Mouse (Mus musculus): Measurements from ENCODE around the gene Tvp23b. TPM values are rescaled to one million over a fixed set of nuclear protein-coding genes. Genes with fewer than 3 reads are reported as not detected.
A peak's percentile ranks its signal among the peaks of the same experiment; 100 is the strongest.

The Tvp23b gene
- polyA plus RNA-seq, 1 experiment from 2014 or later = 43.7 TPM

DNA sequence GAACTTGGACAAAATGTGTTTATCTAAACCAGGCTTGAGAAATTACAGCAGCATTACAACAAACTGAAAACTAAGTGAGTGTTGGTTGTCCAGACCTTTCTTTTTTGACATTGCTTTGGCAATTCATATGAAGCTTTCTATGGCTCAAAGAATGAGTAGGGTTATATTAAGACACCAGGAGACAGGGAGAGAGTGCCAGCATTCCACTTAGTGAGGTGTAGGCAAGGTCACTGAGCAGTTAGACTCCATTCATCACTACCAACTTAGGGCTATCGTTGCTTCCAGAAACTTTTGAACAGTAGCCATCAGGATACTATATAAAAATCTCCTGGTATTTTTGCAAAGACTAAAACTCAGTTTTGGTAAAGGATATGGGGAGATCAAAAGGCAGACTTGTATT is 1.9 kb upstream of the Tvp23b start:
- no peak overlapping the region for H3K4me2 ChIP-seq (ENCODE audit: low read depth, severe bottlenecking)
- no peaks in the 10 kb centered on the region; the same call in 1 of the 2 replicates for H3K36me3 ChIP-seq (ENCODE audit: control insufficient read depth, insufficient read depth, low read length)
- no peaks in the 10 kb centered on the region for H3K9me3 ChIP-seq (ENCODE audit: control insufficient read depth, low read length)
- no peaks in the 10 kb centered on the region for H3K4me1 ChIP-seq (ENCODE audit: control insufficient read depth, insufficient read depth, low read length)
- ATAC-seq (ENCODE audit: insufficient number of reproducible peaks, low FRiP score, low TSS enrichment, low read depth) (no peak), DNase-seq (ENCODE audit: low spot score) (no peak)
- 84% methylated on average over 1 of the region's 1 CpGs for WGBS
- H3K27ac ChIP-seq (replicated peaks; ENCODE audit: low read depth, low read length) = no peak overlapping the region
- H3K9ac ChIP-seq (ENCODE audit: low read length) = no peak overlapping the region
- no peaks in the 10 kb centered on the region for H3K27me3 ChIP-seq (ENCODE audit: control insufficient read depth, insufficient read depth, low read length)
- H3K4me3 ChIP-seq (ENCODE audit: low read depth, low read length) = no peak overlapping the region

DNA sequence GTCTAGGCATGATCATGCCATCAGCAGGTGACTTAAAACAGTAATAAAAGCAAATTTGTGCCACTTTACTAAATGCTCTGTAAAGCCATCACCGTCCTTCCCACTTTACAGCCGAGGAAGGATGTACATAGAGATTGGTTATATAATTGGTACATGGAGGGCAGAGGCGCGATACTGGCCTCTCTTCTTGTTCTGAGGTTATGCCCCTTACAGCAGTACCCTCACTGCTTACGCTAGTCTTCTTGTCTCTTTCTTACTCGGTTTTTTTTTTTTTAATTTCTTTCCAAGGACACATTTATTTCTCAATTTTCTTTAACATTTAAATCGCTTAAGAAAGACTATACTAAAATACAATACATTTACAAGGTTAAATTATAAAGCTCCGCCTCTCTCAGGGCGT is 527 bp upstream of the Tvp23b start:
- Histone ChIP-seq H3K36me3 (ENCODE audit: control insufficient read depth, insufficient read depth, low read length) (no peaks in the 10 kb centered on the region; the same call in 1 of the 2 replicates), H3K4me2 (ENCODE audit: low read depth, severe bottlenecking) (peak overlapping the region; percentile 5), H3K4me1 (ENCODE audit: control insufficient read depth, insufficient read depth, low read length) (no peaks in the 10 kb centered on the region), H3K9me3 (ENCODE audit: control insufficient read depth, low read length) (no peaks in the 10 kb centered on the region), H3K4me3 (ENCODE audit: low read depth, low read length) (peak overlapping the region; percentile 76; the same call in 1 of the 2 replicates), H3K27me3 (ENCODE audit: control insufficient read depth, insufficient read depth, low read length) (no peaks in the 10 kb centered on the region), H3K9ac (ENCODE audit: low read length) (no peak overlapping the region), H3K27ac (replicated peaks; ENCODE audit: low read depth, low read length) (no peak overlapping the region)
- ATAC-seq (ENCODE audit: insufficient number of reproducible peaks, low FRiP score, low TSS enrichment, low read depth) (no peak; the same call in 1 of the 2 replicates), DNase-seq (ENCODE audit: low spot score) (no peak)
- 30% methylated on average over 9 of the region's 9 CpGs for WGBS

DNA sequence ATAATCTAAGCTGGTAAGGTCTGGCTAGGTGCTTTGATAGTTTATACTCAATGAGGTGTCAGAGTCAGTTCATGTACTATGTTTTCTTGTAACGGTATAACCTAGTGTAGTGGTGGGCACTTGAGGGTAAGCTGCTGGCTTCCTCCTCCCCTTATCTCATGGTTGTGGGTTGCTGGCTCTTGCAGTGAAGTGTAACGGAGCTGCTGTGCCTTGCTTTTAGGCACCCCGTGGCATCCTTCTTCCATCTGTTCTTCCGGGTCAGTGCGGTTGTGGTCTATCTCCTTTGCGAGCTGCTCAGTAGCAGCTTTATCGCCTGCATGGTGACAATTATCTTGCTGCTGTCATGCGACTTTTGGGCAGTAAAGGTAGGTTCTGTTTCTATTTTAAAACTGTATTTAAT is 4.2 kb downstream of the Tvp23b start:
- no peaks in the 10 kb centered on the region for H3K27me3 ChIP-seq (ENCODE audit: control insufficient read depth, insufficient read depth, low read length)
- ATAC-seq (ENCODE audit: insufficient number of reproducible peaks, low FRiP score, low TSS enrichment, low read depth) = no peak
- DNase-seq (ENCODE audit: low spot score) = no peak
- no peak overlapping the region for H3K4me3 ChIP-seq (ENCODE audit: low read depth, low read length)
- H3K36me3 ChIP-seq (ENCODE audit: control insufficient read depth, insufficient read depth, low read length) = peaks cover 7% of the 10 kb centered on the region; the same call in 1 of the 2 replicates
- H3K27ac ChIP-seq (replicated peaks; ENCODE audit: low read depth, low read length) = no peak overlapping the region
- no peaks in the 10 kb centered on the region for H3K9me3 ChIP-seq (ENCODE audit: control insufficient read depth, low read length)
- no peak overlapping the region for H3K9ac ChIP-seq (ENCODE audit: low read length)
- no peak overlapping the region for H3K4me2 ChIP-seq (ENCODE audit: low read depth, severe bottlenecking)
- no peaks in the 10 kb centered on the region for H3K4me1 ChIP-seq (ENCODE audit: control insufficient read depth, insufficient read depth, low read length)
- 92% methylated on average over 8 of the region's 8 CpGs for WGBS

DNA sequence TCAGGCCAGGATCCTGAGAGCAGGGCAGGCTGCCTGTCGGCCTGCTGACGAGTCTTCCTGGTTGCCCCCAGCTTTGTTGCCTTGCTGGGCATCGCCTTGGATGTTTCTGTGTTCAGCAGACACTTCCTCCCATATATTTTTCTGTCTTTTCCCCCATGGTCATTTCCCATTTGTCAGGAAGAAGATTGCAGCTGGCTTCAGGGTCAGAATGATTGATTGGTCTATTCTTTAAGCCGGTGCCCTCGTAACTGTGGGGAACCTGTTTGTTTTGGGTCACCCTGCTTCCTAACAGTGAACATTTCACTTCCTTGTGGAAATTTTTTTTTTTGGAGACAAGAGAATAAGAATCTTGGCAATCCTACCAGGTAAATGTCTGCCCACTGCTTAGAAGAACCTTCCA is 6.1 kb downstream of the Tvp23b start:
- Histone ChIP-seq H3K9ac (ENCODE audit: low read length) (no peak overlapping the region), H3K36me3 (ENCODE audit: control insufficient read depth, insufficient read depth, low read length) (peaks cover 9% of the 10 kb centered on the region; the same call in 1 of the 2 replicates), H3K4me2 (ENCODE audit: low read depth, severe bottlenecking) (no peak overlapping the region), H3K27me3 (ENCODE audit: control insufficient read depth, insufficient read depth, low read length) (no peaks in the 10 kb centered on the region), H3K27ac (replicated peaks; ENCODE audit: low read depth, low read length) (no peak overlapping the region), H3K9me3 (ENCODE audit: control insufficient read depth, low read length) (no peaks in the 10 kb centered on the region), H3K4me3 (ENCODE audit: low read depth, low read length) (no peak overlapping the region), H3K4me1 (ENCODE audit: control insufficient read depth, insufficient read depth, low read length) (no peaks in the 10 kb centered on the region)
- DNase-seq (ENCODE audit: low spot score) (no peak), ATAC-seq (ENCODE audit: insufficient number of reproducible peaks, low FRiP score, low TSS enrichment, low read depth) (no peak)
- 81% methylated on average over 5 of the region's 5 CpGs for whole genome bisulfite sequencing

DNA sequence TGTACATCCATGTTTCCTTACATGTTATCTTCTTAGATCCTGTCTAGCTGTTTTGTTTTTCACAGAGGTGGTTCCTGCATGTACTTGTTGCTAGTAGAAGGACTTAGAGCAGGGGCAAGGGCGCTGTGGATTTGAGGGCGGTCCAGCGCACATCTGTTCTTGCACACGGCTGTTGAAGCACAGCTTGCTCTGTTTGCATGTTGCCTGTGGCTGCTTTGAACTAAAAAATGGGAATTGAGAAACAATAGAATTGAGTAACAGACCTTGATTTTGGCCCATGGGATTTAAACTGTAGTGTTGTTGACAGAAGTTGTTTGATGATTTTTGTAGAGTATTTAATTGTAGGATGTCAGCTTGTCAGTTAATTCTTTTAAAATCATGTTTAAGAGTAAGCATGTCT is 11.5 kb downstream of the Tvp23b start:
- no peak overlapping the region for H3K4me2 ChIP-seq (ENCODE audit: low read depth, severe bottlenecking)
- no peak for ATAC-seq (ENCODE audit: insufficient number of reproducible peaks, low FRiP score, low TSS enrichment, low read depth)
- no peak overlapping the region for H3K9ac ChIP-seq (ENCODE audit: low read length)
- H3K36me3 ChIP-seq (ENCODE audit: control insufficient read depth, insufficient read depth, low read length) = peaks cover 9% of the 10 kb centered on the region; the same call in 1 of the 2 replicates
- no peak overlapping the region for H3K4me3 ChIP-seq (ENCODE audit: low read depth, low read length)
- no peak for DNase-seq (ENCODE audit: low spot score)
- no peak overlapping the region for H3K27ac ChIP-seq (replicated peaks; ENCODE audit: low read depth, low read length)
- H3K27me3 ChIP-seq (ENCODE audit: control insufficient read depth, insufficient read depth, low read length) = no peaks in the 10 kb centered on the region
- H3K4me1 ChIP-seq (ENCODE audit: control insufficient read depth, insufficient read depth, low read length) = no peaks in the 10 kb centered on the region
- H3K9me3 ChIP-seq (ENCODE audit: control insufficient read depth, low read length) = no peaks in the 10 kb centered on the region
- 92% methylated on average over 4 of the region's 4 CpGs for WGBS

DNA sequence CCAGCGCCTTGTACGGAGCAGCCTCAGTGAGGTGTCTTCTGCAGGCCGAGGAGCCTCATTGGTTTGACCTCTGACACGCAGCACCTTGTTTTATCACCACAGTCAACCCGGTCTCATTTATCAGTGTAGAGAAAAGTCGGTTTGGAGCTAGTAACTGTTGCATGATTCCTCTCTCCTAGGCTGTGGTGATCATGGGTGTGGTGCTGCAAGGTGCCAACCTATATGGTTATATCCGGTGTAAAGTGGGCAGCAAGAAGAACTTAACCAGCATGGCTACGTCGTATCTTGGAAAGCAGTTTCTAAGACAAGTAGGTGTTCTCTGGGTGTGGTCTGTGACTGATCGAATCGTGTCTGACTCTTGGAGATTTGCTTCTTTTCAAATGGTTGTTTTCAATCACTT is 12.5 kb downstream of the Tvp23b start:
- H3K27ac ChIP-seq (replicated peaks; ENCODE audit: low read depth, low read length) = no peak overlapping the region
- H3K4me1 ChIP-seq (ENCODE audit: control insufficient read depth, insufficient read depth, low read length) = no peaks in the 10 kb centered on the region
- H3K9ac ChIP-seq (ENCODE audit: low read length) = no peak overlapping the region
- H3K4me3 ChIP-seq (ENCODE audit: low read depth, low read length) = no peak overlapping the region
- no peak overlapping the region for H3K4me2 ChIP-seq (ENCODE audit: low read depth, severe bottlenecking)
- H3K9me3 ChIP-seq (ENCODE audit: control insufficient read depth, low read length) = no peaks in the 10 kb centered on the region
- H3K36me3 ChIP-seq (ENCODE audit: control insufficient read depth, insufficient read depth, low read length) = peaks cover 4% of the 10 kb centered on the region; the same call in 1 of the 2 replicates
- ATAC-seq (ENCODE audit: insufficient number of reproducible peaks, low FRiP score, low TSS enrichment, low read depth) (no peak), DNase-seq (ENCODE audit: low spot score) (no peak)
- no peaks in the 10 kb centered on the region for H3K27me3 ChIP-seq (ENCODE audit: control insufficient read depth, insufficient read depth, low read length)
- 92% methylated on average over 11 of the region's 11 CpGs for WGBS

DNA sequence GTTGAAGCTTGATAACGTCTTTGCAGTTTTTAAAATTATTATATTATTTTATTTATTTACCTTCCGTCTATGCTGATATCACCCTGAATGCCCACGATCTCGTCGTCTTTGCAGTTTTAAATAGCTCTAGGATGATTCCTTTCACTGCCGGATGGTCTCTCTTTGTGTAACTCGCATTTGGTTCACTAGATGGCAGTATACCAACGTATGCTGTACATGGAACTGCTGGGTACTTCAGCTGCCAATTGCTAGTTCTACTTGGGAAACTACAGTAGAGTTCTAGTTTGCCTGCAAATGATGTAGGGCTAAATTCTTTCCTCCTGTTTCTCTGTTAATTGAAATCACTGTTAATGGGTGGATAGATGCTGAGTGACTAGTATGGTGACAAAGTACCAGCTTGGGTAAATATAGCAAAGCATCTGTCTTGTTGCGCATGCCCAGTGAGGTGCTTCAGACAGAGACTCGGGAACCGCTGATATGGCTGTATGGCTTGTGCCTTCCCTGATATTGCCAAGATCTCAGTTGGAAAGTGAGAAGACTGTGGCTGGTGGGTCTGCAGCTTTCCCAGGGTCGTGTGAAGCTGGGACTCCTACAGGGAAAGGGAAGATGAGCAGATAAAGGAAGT is 22.6 kb downstream of the Tvp23b start:
- no peak overlapping the region for H3K27ac ChIP-seq (replicated peaks; ENCODE audit: low read depth, low read length)
- no peaks in the 10 kb centered on the region for H3K4me1 ChIP-seq (ENCODE audit: control insufficient read depth, insufficient read depth, low read length)
- H3K4me3 ChIP-seq (ENCODE audit: low read depth, low read length) = no peak overlapping the region
- H3K4me2 ChIP-seq (ENCODE audit: low read depth, severe bottlenecking) = no peak overlapping the region
- peak; percentile 70 for DNase-seq (ENCODE audit: low spot score)
- H3K27me3 ChIP-seq (ENCODE audit: control insufficient read depth, insufficient read depth, low read length) = no peaks in the 10 kb centered on the region
- H3K36me3 ChIP-seq (ENCODE audit: control insufficient read depth, insufficient read depth, low read length) = no peaks in the 10 kb centered on the region
- no peak overlapping the region for H3K9ac ChIP-seq (ENCODE audit: low read length)
- 38% methylated on average over 12 of the region's 12 CpGs for WGBS
- no peaks in the 10 kb centered on the region for H3K9me3 ChIP-seq (ENCODE audit: control insufficient read depth, low read length)
- ATAC-seq (ENCODE audit: insufficient number of reproducible peaks, low FRiP score, low TSS enrichment, low read depth) = no peak

DNA sequence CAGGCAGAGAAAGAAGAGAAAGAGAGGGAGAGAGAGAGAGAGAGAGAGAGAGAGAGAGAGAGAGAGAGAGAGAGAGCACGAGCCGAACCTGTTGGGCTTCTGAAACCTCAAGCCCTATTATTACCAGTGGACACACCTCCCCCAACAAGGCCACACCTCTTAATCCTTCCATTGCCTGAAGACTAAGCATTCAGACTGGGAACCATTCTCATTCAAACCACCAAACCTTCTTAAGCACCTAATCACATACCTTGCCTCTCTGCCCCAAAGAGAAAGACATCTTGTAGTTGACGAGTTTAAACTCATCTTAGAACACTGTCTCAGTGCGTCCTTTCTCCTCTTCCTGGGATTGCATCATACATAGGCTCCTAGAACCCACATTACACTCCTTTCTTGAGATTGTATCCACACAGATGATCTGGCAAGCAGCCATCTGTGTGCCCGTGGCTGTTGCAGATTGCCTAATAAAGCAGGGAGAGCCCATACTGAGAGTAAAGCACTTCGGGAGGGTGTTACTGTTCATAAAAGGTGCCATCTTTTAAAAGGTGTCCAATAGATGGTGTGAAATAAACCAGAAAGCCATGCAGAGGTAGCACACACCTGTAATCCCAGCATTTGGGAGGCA is 24.7 kb downstream of the Tvp23b start:
- H3K27ac ChIP-seq (replicated peaks; ENCODE audit: low read depth, low read length) = no peak overlapping the region
- 79% methylated on average over 6 of the region's 6 CpGs for WGBS
- no peak overlapping the region for H3K4me3 ChIP-seq (ENCODE audit: low read depth, low read length)
- H3K9ac ChIP-seq (ENCODE audit: low read length) = no peak overlapping the region
- no peaks in the 10 kb centered on the region for H3K36me3 ChIP-seq (ENCODE audit: control insufficient read depth, insufficient read depth, low read length)
- no peak for ATAC-seq (ENCODE audit: insufficient number of reproducible peaks, low FRiP score, low TSS enrichment, low read depth)
- H3K27me3 ChIP-seq (ENCODE audit: control insufficient read depth, insufficient read depth, low read length) = no peaks in the 10 kb centered on the region
- H3K4me2 ChIP-seq (ENCODE audit: low read depth, severe bottlenecking) = no peak overlapping the region
- DNase-seq (ENCODE audit: low spot score) = no peak
- no peaks in the 10 kb centered on the region for H3K9me3 ChIP-seq (ENCODE audit: control insufficient read depth, low read length)
- H3K4me1 ChIP-seq (ENCODE audit: control insufficient read depth, insufficient read depth, low read length) = no peaks in the 10 kb centered on the region
